Mouse (Mus musculus): ENCODE results near the gene Mtln.

The Mtln gene

DNA sequence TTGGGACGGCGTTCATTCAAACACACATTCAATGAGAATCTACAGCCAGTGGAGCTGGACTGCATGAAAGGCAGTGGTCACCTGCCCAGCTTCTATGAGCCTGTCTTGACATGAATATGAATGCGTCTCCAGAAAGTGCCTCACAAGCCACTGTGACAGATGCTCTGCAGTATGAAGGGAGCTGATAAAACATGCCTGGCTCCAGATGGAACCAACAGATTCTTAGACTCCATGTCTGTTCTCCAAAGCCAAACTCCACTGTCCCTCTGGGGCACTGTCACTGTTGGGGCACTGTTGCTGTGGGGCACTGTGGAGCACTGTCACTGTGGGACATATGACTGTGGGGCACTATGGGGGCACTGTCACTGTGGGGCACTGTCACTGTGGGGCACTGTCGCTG, 38.2 kb downstream of the Mtln start:
- in situ Hi-C loops (cut with MboI, MseI), result no loop called here

DNA sequence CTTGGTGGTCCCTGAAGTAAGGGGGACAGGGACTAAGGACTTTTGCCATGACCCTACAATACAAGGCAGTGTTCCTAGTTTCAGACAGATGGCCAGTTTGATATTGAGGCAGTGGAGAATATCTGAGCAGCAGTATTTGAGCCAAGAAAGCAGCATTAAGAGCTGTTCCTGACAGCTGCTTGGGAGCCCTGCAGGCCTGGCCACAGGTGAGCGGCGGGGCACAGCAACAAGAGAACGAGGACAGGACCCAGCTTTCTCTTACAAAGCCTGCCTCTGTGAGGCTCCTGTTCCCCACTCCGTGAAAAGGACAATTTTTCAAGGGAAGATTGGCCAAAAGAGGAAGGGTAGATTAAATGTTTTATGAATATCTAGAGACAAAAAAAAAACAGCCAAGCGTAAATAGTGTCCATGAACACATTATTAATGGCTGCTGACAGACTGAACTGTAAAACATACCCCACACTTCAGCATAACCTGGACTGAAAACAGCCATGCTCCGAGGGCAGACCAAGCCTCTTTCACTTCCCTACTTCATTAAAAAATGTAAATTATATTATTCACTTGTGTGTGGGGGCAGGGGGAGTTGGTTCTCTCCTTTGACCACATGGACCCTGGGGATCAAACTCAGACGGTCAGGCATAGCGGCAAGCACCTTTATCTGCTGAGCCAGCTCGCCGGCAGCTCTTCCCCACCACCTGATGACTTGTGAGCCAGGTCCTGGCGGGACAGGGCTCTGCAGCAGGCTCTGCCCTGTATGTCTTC, 40.3 kb downstream of the Mtln start:
- in situ Hi-C loops (cut with MboI, MseI), result no loop called here

GRCm38 (mm10) chr2:127749376-127749775, 42.9 kb downstream of the Mtln start:
- in situ Hi-C loops (cut with MboI, MseI), result no loop called here

DNA sequence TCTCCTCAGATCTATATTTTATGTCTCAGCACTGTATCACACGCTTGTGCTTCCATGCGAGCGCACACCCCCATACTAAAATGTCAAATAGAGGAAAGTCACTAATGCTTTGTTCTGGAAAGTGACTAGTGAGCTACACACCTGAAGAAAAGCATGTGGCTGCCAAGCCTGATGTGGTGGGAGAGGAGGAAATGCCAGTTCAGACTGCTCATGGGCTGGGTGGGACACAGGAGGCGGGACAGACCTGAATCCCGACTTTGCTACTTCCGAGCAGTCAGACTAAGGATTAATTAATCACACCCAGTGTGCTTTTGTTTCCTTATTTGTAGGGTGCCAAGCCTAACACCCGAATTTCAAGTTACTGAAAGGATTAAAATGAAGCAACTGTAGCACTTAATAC, 44.0 kb downstream of the Mtln start:
- in situ Hi-C loops (cut with MboI, MseI), result no loop called here

DNA sequence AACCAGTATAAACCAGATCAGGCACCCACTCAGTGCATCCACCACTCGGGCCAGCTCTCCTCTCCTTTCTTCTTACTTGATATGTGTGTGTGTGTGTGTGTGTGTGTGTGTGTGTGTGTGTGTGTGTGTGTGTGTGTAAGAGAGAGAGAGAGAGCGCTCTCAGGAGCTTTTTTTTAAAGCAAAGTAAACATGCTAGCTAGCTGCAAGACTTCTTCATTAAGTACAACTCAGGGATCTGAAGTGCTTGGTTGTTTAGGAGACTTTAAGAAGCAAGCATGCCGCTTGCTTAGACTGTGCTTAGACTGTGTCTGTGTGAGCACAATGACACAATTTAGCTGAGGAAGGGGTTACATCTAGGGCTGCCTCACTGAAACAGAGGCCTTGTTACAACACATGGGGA, 49.7 kb downstream of the Mtln start:
- in situ Hi-C loops (cut with MboI, MseI), result no loop called here

Data from regulatory T cell (primary cell).